Mouse (Mus musculus) cerebellum, adult 8-10 months (tissue): ENCODE data around the gene Lypd6b.

Experiments used
- DNase-seq: peaks from one replicate; pipeline ENCODE4 v3.0.0; 2022

Lypd6b gene

GRCm38 (mm10) chr2:49771172-49771571, 16.3 kb upstream of the Lypd6b start:
- no peak for DNase-seq

DNA sequence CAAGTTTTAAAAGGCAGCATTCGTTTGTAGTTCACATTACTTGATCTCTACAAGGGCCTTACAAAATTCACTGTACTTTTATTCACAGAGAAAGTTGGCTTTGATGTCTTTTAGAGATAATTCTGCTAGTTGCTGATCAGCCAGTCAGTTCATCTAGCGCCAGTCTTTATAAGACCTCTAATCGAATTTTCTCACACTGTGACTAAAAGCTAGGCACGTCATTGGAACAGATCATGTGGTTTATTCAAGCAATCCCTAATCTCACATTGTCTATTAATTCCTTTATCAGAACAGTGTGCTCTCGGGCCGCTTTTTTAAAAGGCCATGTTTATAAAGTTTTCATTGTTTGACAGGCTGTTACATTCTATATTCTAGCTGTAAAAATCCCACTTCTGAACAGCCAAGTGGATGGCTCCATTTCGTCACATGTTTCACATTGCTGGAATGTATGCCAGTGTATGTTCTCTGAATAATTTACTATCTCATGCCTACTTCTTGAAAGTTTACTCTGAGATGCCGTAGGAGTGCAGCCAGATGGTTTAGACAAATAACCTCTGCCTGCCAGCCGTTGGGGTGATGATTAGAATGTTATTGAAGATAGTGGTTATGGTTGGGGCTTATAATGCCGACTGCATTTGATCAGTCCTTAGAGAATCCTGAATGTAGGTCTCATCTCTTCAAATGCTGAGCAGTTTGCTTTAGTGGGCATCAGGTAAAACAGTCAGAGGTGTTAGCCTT, 14.1 kb upstream of the Lypd6b start:
- no peak for DNase-seq

GRCm38 (mm10) chr2:49774180-49774579, 13.3 kb upstream of the Lypd6b start:
- DNase-seq: no peak

- DNase-seq: no peak
Observed at GRCm38 (mm10) chr2:49775187-49775586, 12.3 kb upstream of the Lypd6b start.

DNA sequence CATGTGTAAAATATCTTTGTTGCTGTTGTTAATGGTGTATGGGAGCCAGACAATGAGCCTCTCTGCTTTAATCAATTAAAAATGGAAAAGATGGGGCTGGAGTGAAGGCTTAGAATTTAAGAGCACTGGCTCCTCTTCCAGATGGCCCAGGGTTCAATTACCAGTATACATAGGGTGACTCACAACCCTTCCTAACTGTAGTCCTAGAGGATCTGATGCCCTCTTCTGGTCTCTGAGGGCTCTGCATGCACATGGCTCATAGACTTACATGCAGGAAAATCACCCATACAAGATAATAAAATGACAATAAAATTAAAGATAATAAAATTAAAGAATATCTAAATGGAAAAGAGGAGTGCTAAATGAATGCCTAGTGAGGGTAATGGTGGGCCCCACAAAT, 11.8 kb upstream of the Lypd6b start:
- no peak for DNase-seq

- DNase-seq: no peak
Observed at GRCm38 (mm10) chr2:49776407-49776806, 11.1 kb upstream of the Lypd6b start.

DNA sequence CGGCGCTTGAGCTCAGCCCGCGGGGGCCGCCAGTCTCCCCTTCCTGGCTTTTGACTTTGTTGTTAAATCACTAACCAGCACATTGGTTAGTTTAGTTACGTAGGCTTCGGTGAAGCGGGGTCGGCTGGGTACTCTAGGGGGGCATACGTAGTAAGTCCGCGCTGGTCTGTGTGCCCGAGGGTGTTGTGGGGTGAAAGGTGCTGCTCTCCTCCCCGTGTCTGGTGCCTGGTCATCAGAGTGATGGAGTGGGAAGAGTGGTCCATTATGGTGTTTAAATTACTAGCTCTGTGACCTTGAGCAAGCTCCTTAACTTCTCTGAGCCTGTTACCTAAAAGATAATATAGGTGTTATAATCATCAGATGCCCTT, 547 bp downstream of the Lypd6b start:
- no peak for DNase-seq

DNA sequence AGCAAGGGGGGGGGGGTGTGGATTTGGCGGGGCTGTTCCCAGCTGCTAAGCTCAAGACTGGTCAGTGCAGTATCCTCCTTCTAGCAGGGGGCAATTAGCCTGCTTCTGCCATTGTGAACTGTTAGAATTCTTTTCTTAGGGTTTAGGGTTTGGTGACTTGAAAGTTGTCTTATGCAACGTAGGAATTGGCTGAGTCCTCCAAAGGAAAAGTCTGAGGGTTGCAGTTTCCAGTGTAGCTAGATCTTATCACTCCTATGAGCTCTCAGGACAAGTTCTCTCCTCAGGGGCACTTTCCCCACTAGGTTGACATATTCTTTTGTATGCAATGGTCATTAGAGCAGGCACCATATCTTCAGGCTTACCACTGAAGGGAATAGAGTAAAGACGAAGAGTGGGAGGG, 1.2 kb downstream of the Lypd6b start:
- no peak for DNase-seq

DNA sequence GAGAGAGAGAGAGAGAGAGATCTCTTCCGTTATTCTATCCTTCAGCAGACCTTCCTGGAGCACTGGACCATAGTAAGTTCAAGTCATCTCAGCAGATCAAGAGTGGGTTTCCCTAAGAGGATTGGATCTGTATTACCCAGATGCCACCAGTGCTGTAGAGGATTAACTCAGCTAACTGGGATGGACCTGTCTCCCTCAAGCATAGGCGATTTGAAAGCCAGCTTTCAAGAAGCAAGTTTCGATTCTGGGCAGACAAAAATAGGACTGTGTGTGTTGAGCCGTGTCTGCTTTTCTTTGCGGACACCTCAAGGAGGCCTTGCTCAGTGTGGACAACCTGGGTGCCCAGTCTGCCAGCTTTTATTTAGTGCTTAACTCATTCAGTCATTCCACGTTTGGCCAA, 1.6 kb downstream of the Lypd6b start:
- no peak for DNase-seq

GRCm38 (mm10) chr2:49789504-49789903, 2.0 kb downstream of the Lypd6b start:
- DNase-seq: no peak

DNA sequence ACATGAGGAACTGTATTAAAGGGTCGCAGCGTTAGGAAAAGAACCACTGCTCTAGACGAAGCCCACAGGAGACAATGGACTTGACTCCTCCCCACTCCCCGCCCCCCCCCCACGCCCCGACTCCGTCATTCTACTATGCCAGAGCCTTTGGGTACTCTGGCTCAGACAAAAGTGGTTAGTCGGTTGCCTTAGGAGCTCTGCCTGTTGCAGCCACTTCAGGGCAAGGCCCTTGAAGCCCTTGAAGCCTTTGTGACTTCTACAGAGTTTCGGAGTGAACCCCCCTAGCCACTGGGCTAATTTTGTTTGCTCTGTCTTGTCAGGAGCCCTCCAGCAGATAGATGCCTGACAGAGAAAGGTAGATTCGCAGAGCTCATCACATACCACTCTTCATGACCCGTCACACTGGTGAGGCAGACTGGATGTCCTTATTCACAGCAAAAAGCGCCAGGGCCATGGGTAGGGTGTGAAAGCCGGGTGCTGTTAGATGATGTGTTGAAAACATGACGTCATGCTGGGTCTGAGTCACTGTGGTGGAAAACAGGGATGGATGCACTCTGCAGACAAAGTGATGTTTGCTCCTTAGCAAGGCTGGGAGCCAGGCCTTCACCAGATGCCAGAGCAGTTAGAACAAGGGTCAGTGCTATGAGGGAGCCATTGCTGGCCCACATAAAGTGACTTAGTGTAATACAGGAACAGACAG, 10.1 kb downstream of the Lypd6b start:
- no peak for DNase-seq

DNA sequence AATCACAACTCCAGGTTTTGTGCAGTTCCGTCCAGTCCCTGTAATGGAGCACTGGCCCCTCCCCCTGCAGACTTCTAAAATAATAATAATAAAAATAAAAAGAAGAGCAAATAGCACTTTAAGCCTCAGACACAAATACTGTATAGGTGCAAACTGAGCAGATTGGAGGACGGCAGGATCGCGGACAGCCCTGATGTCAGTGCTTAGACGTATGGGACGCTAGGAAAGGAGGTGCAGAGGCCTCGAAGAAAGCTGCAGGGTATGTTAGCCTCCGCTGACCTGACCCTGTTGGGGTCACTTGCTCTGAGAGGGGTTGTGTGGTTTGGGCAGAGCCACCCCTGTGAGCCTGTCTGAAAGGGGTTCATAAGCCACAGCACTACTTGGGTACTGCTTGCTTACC, 17.0 kb downstream of the Lypd6b start:
- no peak for DNase-seq

DNA sequence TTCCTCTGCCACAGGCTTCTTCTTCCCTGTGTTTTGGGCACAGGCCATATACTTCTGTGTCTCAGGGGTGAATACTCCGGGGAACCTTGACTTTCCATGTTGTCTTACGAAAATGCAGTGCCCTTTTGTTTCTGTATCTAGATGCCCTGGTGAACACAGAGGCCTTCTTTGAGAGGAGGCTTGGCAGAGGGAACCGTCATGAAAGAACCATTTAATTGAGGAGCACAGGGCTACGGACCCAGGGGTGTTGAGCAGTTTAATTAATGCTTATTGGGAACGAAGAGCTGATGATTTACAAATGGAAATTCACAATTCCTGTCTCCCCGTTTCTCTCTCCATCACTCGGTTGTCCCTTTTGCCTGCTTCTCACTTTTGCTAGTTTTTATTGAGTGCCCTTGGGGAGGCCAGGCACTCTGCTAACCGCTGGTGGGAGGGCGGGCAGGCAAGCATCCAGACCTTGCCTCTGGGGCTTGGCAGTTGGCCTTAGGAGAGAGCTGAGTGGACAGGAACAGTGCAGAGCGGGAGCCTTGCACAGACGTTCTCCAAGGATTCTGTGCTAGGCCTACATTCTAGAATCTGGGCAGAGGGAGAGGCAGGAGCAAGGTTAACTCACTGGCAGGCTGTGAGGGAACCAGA, 18.4 kb downstream of the Lypd6b start:
- no peak for DNase-seq

- DNase-seq: no peak
Observed at GRCm38 (mm10) chr2:49809496-49809895, 22.0 kb downstream of the Lypd6b start.

DNA sequence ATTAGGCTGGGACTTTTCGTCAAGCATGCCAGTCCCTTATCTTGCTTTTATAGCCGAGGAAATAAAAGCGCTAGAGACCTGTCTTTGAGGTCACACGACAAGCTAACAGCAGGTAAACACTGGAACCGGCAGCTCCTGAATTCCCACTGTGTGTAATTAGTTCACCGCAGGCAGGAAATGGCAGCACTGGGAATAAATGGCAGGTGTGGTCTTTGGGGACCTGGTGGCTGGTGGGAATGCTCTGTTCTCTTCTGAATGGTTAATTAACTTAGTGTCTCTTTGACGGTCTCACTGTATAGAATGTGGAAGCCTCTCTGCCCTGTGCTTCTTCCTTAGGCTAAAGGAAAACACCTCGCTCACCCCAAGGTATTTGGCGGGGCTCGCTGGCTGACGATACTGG, 23.9 kb downstream of the Lypd6b start:
- DNase-seq: no peak

GRCm38 (mm10) chr2:49811871-49812363, 24.4 kb downstream of the Lypd6b start:
- peak; percentile 43 for DNase-seq

- DNase-seq: no peak
Observed at GRCm38 (mm10) chr2:49813151-49813550, 25.7 kb downstream of the Lypd6b start.

DNA sequence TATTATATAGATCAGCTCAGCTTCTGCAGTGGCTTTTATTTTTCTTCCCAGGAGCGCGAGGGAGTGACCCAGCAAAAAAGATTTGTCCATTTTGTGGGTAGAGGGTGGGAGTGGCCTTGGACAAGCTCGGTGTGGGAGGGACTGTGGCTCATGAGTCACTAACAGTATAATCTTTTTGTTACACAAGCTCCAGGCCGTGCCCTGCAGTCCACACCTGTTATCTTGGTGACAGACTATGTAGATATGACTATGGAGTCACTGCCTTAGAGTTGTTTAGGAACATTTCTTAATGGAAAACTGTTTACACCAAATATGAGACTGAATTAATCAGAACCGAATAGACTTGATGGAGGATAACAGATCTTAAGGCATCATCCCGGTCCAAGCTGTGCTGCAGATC, 26.5 kb downstream of the Lypd6b start:
- no peak for DNase-seq

GRCm38 (mm10) chr2:49815696-49816320, 28.3 kb downstream of the Lypd6b start:
- no peak for DNase-seq

DNA sequence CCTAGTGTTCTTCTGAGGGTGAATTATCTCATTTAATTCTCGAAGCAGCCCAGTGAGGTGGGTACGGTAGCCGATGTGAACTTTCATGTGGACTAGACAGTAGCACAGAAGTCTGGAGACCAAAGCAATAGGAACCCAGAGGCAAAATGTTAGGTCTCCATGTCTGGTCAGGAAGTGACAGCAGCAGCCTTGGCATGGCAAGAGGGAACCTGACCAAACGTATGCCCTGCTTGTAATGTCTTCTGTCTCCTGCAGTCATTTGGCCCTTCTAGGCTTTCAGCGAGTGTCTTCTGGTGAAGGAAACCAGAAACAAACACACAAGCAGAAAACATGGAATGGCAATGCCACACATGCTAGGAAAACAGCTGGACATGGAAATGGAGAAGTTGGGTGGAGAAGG, 29.1 kb downstream of the Lypd6b start:
- DNase-seq: no peak

DNA sequence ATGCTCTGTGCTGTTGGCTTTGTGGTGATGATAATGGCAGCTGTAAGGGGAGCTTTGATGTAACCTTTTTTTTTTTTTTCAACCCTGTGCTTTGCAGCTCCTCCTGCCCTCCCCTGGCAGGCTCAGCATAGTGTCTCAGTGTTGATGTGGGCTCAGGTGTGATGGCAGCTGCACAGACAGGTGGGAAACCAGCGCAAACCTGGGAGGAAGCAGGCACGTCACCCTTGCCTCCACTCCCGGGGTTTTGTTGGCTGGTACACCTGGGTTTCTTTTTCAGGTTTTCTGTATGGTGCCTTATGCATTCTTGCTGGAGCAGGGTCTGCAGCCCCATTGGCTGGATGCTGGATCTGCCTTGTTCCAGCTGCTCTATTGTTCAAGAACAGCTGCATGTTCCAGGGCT, 29.7 kb downstream of the Lypd6b start:
- DNase-seq: no peak

- DNase-seq: no peak
Observed at GRCm38 (mm10) chr2:49818126-49818525, 30.6 kb downstream of the Lypd6b start.

GRCm38 (mm10) chr2:49822312-49822711, 34.8 kb downstream of the Lypd6b start:
- DNase-seq: no peak

DNA sequence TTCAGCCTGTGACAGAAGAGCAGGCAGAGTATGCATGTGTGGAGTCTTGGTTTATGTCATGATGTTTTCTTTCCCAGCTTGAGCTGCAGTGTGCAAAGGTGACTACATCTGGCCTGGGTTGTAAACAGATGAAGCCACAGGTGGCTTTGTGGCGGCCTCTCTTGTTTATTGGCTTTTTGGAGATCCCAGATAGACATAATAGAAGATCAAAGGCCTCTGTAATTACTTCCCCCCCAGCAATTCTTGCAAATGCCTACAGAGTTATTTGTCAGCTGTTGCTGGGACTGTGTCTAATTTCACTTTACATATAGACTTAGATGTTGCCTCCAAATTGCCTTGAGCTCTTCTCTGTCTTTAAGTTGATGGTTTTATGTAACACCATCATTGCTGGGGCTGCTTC, 38.1 kb downstream of the Lypd6b start:
- DNase-seq: no peak
